Mouse (Mus musculus) liver, postnatal 0 days (tissue): ENCODE measurements around the gene Psmd14. TPM values are rescaled to one million over a fixed set of nuclear protein-coding genes. Genes with fewer than 3 reads are reported as not detected.

ENCODE experiments used
- ATAC-seq: fragments of 200-750 bp; cut with Nextera tagmentation; 2 replicates; pipeline ENCODE4 v1.8.0; 2017; ENCODE audit warnings: mild to moderate bottlenecking, moderate library complexity
- DNase-seq: peaks from one replicate; pipeline ENCODE4 v3.0.0-alpha.2; 2016
- H3K27ac ChIP-seq: fragments of 300-500 bp; sonication (generic); 2 replicates; pipeline ENCODE4 v1.5.1; 2014; ENCODE audit warnings: antibody characterized with exemption, moderate library complexity, mild to moderate bottlenecking, low read depth
- H3K27me3 ChIP-seq: fragments of 300-500 bp; sonication (generic); 2 replicates; pipeline ENCODE4 v1.6.1; 2014; ENCODE audit warnings: low read length, control low read depth, mixed read lengths; ENCODE audit not compliant: insufficient read depth
- H3K36me3 ChIP-seq: fragments of 300-500 bp; sonication (generic); replicated peaks from 2 replicates; pipeline ENCODE4 v1.6.1; 2014; ENCODE audit warnings: mild to moderate bottlenecking, control low read depth, low read length, moderate library complexity, mixed read lengths; ENCODE audit not compliant: insufficient read depth
- H3K4me1 ChIP-seq: fragments of 300-500 bp; sonication (generic); 2 replicates; pipeline ENCODE4 v1.6.1; 2014; ENCODE audit warnings: antibody characterized with exemption, mild to moderate bottlenecking, control low read depth; ENCODE audit not compliant: insufficient read depth
- H3K4me2 ChIP-seq: fragments of 300-500 bp; sonication (generic); 2 replicates; pipeline ENCODE4 v1.6.1; 2014; ENCODE audit warnings: low read depth, mild to moderate bottlenecking, low read length, moderate library complexity, mixed read lengths
- H3K4me3 ChIP-seq: fragments of 300-500 bp; sonication (generic); 2 replicates; pipeline ENCODE4 v1.5.1; 2014; ENCODE audit warnings: low read depth, low read length
- H3K9ac ChIP-seq: fragments of 300-500 bp; sonication (generic); replicated peaks from 2 replicates; pipeline ENCODE4 v1.6.1; 2014; ENCODE audit warnings: mild to moderate bottlenecking, moderate library complexity
- H3K9me3 ChIP-seq: fragments of 300-500 bp; sonication (generic); 2 replicates; pipeline ENCODE4 v1.6.1; 2016; ENCODE audit warnings: mild to moderate bottlenecking, control low read depth, low read length, mixed read lengths
- CTCF ChIP-seq: sonication (generic); IDR thresholded peaks from 2 replicates; pipeline ENCODE4 v1.5.1; 2016; ENCODE audit warnings: antibody characterized with exemption, low read depth
- EP300 ChIP-seq: IDR thresholded peaks from 2 replicates; pipeline ENCODE4 v1.6.1; 2016; ENCODE audit warnings: antibody characterized with exemption, low read depth, mild to moderate bottlenecking
- WGBS: fragments of 180-500 bp; shearing (Covaris S2); extraction: QIAGEN DNeasy Blood & Tissue Kit; methylation state at CpG from one replicate; pipeline ENCODE4 v1.1.7; 2014; ENCODE audit not compliant: insufficient replicate concordance; 5-methylcytosine and 5-hydroxymethylcytosine counted together
- polyA plus RNA-seq: library from polyadenylated mRNA; unstranded; fragments of >200 nt; fragmentation: Nextera tagmentation; extraction: Ambion mirVana; gene quantifications from 2 replicates; pipeline ENCODE4 v1.2.1, GENCODE M21; 2015

The Psmd14 gene
- polyA plus RNA-seq: 70.8 and 83.4 TPM in 2 replicates

DNA sequence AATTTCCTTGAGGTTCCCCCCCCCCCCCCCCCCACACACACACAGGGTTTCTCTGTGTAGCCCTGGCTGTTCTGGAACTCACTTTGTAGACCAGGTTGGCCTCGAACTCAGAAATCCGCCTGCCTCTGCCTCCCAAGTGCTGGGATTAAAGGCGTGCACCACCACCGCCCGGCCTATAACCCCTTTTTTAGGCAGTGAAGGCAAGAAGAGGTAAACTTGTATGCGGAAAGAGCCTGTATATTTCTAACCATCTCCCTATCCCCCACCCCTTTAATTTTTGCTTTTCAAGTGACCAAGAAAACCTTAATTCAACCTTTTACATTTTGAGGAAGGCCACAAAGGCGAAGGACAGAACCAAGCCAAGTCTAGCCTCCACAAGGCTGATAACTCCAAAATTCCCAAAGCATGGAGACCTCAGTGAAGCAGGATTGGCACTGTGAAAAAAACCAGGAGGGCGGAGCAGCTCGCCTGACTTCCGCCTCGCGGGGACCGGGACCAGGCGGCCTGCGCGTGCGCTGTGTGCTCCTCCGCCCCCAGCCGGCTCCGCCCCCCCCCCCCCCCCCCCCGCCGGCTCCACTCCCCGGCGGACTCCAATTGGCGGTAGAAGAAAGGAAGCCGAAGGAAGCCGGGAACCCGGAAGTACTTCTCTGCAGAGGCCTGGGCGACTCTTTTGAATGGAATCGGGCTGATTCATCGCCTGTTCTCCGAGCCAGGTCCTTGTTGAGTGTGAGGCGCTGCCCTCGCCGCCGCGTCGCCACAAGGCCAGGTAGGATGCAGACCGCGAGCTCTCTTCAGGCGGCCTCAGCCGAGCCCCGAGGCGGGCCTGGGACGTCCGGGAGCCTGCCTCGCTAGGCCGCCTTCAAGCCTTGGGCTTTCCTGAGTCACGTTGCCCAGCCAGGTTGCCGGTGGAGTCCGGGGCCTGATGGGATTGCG lies at the start of gene Psmd14:
TSS of gene Psmd14 (plus strand) at position 587 of the 933 bp plus-strand sequence.
- WGBS: 8% methylated on average over 43 of the region's 52 CpGs
- H3K4me2 ChIP-seq: peak within 1 kb of the TSS; percentile 74
- H3K4me1 ChIP-seq: peaks cover 13% of the 10 kb centered on the region
- no peaks in the 10 kb centered on the region for H3K27me3 ChIP-seq
- peaks cover 5% of the 10 kb centered on the region; the same call in 1 of the 2 replicates for H3K36me3 ChIP-seq
- no peak for TF ChIP-seq EP300
- TF ChIP-seq CTCF: no peak
- H3K4me3 ChIP-seq: peak within 1 kb of the TSS; percentile 98
- H3K9me3 ChIP-seq: no peaks in the 10 kb centered on the region
- peak; percentile 96 for DNase-seq
- H3K9ac ChIP-seq: peak within 1 kb of the TSS; percentile 97
- peak; percentile 95 for ATAC-seq
- peak within 1 kb of the TSS; percentile 96 for H3K27ac ChIP-seq

DNA sequence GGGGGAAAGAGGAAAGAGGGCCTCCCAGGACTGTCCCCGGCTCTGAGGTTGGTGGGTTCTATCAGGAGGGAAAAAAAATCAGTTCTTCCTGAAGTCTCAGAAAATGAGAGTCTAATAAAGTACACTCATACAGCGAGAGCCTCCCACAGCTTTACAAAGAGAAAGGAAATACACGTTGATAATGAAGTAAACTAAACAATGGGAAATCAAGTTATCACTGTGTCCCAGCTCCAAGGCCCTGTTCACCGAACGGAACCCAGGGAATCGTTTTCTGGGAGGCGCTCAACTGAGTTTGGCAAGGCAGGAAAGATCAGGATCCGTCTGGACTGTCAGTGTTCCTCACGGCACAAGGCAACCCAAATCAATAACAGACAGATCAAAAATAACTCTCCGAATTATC lies 48.7 kb upstream of the Psmd14 start:
- Histone ChIP-seq H3K9me3 (no peaks in the 10 kb centered on the region), H3K4me3 (no peak overlapping the region), H3K9ac (no peak overlapping the region), H3K36me3 (no peaks in the 10 kb centered on the region), H3K27ac (0 out of 2 replicates have a peak overlapping the region, but pooled peaks have one; percentile 25), H3K4me2 (no peak overlapping the region), H3K4me1 (no peaks in the 10 kb centered on the region), H3K27me3 (no peaks in the 10 kb centered on the region)
- 67% methylated on average over 10 of the region's 10 CpGs for WGBS
- ATAC-seq (no peak), DNase-seq (no peak)
- TF ChIP-seq CTCF (no peak), EP300 (no peak; the same call in 1 of the 2 replicates)

DNA sequence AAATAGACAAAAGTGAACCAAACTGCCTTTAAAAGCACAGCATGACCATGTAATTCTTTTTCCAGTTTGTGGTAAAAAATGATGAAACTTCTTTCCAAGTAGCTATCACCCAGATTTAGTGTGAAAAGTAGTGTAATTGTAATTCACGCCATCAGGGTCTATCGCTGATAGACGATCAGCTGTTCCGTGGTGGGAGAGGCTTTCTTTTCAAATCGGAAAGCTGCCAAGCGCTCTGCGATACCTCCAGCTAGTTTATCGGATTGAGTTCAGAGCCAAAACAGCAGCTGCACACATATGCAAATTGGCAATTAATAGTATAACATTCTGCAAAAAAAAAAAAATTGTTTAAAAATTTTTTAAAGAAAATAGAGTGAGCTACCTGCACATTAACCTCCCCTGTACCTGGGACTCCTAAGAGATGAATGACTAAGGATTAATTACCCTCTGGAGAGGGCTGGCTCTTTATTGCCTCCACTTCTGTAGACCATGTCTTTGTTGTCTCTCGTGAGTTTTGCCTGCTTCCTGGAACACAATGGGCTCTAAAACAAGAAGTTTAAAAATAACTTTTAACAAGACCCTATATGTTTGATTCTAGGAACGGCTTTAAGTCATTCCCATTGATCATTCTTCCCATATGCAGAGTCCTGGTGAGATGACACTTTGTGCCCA lies 47.8 kb upstream of the Psmd14 start:
- DNase-seq (no peak), ATAC-seq (no peak)
- Histone ChIP-seq H3K36me3 (no peaks in the 10 kb centered on the region), H3K9ac (no peak overlapping the region), H3K27me3 (no peaks in the 10 kb centered on the region), H3K9me3 (no peaks in the 10 kb centered on the region), H3K27ac (no peak overlapping the region), H3K4me3 (no peak overlapping the region), H3K4me1 (no peaks in the 10 kb centered on the region), H3K4me2 (no peak overlapping the region)
- 72% methylated on average over 10 of the region's 10 CpGs for WGBS
- TF ChIP-seq CTCF (no peak), EP300 (no peak)

DNA sequence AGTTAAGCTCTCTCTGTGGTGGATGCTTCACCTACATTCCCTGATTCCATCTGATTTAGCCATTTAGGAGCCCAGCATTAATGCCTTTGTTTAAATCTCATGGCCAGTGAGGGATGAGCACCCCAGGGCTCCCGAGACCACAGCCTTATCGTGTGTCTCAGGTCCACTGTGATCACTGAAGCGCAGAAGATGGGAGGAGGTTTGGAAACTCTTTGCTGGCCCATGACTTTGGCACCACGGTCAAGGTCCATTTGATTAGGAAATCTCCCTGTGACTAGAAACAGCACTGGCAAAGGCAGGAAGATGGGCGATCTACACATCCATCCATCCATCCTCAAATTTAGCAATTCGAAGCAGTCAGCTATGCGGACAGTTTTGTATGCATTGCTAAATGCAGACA lies 44.1 kb upstream of the Psmd14 start:
- H3K4me2 ChIP-seq: no peak overlapping the region
- WGBS: 74% methylated on average over 7 of the region's 7 CpGs

DNA sequence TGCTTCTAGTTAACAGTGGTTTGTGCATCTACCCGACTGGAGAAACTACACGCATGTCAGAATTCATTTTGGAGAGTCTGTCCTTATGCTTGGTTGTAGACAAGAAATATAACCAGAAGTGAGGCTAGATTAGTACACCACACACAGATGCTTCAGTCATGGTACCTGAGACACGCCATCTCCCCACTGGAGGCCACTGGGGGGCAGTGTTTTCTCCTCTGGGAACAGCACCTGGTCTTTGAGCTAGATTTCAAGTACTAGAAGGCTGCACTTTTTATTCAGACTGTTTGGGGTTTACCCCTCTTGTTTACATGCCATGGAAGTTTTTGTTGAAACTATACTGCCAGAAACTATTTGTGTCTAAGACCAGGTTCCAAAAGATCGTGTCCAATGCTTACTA lies 43.2 kb upstream of the Psmd14 start:
- Histone ChIP-seq H3K36me3 (no peaks in the 10 kb centered on the region), H3K4me3 (no peak overlapping the region), H3K9ac (no peak overlapping the region), H3K4me1 (no peaks in the 10 kb centered on the region), H3K27ac (no peak overlapping the region), H3K4me2 (no peak overlapping the region), H3K9me3 (no peaks in the 10 kb centered on the region), H3K27me3 (no peaks in the 10 kb centered on the region)
- DNase-seq (peak; percentile 70), ATAC-seq (no peak)
- WGBS: 30% methylated on average over 4 of the region's 4 CpGs
- TF ChIP-seq CTCF: peak; percentile 74
- no peak for TF ChIP-seq EP300

More for the DNA sequence above, 44.1 kb upstream of the Psmd14 start:
- ATAC-seq: no peak
- no peak for TF ChIP-seq EP300
- no peak overlapping the region for H3K9ac ChIP-seq
- H3K27ac ChIP-seq: no peak overlapping the region
- H3K4me1 ChIP-seq: no peaks in the 10 kb centered on the region
- no peak for DNase-seq
- H3K27me3 ChIP-seq: no peaks in the 10 kb centered on the region
- no peaks in the 10 kb centered on the region for H3K9me3 ChIP-seq
- H3K36me3 ChIP-seq: no peaks in the 10 kb centered on the region
- no peak overlapping the region for H3K4me3 ChIP-seq

DNA sequence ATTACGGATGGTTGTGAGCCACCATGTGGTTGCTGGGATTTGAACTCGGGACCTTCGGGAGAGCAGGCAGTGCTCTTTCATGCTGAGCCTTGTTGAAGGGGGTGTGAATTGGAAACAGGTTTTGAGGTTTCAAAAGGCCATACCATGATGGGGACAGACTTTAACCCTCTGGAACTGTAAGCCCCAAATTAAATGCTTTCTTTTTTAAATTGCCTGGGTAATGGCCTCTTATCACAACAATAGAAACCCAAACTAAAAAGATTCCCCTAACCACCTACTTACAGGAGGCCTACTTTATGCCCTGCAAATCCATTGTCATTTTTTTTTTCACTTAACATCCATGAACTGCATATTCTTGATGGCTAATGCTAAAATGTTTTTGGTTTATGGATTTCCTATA lies 36.9 kb upstream of the Psmd14 start:
- Histone ChIP-seq H3K4me1 (no peaks in the 10 kb centered on the region), H3K9ac (no peak overlapping the region), H3K36me3 (no peaks in the 10 kb centered on the region), H3K27ac (no peak overlapping the region), H3K9me3 (no peaks in the 10 kb centered on the region), H3K4me3 (no peak overlapping the region), H3K4me2 (no peak overlapping the region), H3K27me3 (no peaks in the 10 kb centered on the region)
- no peak for ATAC-seq
- WGBS: 85% methylated on average over 3 of the region's 3 CpGs
- TF ChIP-seq EP300: no peak
- TF ChIP-seq CTCF: no peak
- no peak for DNase-seq
